Mouse (Mus musculus): Measurements from ENCODE around the gene Apba3. TPM values are rescaled to one million over a fixed set of nuclear protein-coding genes. Genes with fewer than 3 reads are reported as not detected.
A peak's percentile ranks its signal among the peaks of the same experiment; 100 is the strongest.

The Apba3 gene
- polyA plus RNA-seq, 1 experiment from 2014 or later = 36.2 TPM

DNA sequence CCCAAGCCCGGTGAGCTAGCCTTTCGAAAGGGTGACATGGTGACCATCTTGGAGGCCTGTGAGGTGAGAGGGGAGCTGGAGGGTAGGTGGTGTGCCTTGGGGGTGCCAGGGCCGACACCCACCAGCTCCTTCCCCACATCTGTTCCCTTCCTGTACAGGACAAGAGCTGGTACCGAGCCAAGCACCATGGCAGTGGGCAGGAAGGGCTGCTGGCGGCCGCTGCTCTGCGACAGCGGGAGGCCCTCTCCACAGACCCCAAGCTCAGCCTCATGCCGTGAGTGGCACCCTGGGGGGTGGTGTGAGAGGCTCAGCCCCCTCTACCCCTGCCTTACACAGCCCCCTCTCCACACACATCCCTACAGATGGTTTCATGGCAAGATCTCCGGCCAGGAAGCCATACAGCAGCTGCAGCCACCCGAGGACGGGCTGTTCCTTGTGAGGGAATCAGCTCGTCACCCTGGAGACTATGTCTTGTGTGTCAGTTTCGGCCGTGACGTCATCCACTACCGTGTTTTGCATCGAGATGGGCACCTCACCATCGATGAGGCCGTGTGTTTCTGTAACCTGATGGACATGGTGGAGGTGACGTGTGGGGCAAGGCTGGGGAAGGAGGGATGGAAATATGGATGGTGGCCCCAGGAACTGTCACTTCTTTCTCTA lies 7.4 kb upstream of the Apba3 start:
- peaks cover 9% of the 10 kb centered on the region for H3K4me1 ChIP-seq (replicated peaks; ENCODE audit: control insufficient read depth, insufficient read depth, low read length)
- whole genome bisulfite sequencing = 56% methylated on average over 21 of the region's 21 CpGs
- no peak overlapping the region for H3K4me3 ChIP-seq (ENCODE audit: low read depth, low read length)
- no peak overlapping the region for H3K4me2 ChIP-seq (ENCODE audit: low read depth, low read length, severe bottlenecking)
- H3K27me3 ChIP-seq (ENCODE audit: control insufficient read depth, insufficient read depth, low read length) = peaks cover 31% of the 10 kb centered on the region
- H3K36me3 ChIP-seq (ENCODE audit: control insufficient read depth, insufficient read depth, low read length) = no peaks in the 10 kb centered on the region
- no peak overlapping the region for H3K9ac ChIP-seq (ENCODE audit: low read length)
- ATAC-seq (replicated peaks; ENCODE audit: low FRiP score) = 0 out of 2 replicates have a peak, but pooled peaks have one; percentile 20
- H3K9me3 ChIP-seq (ENCODE audit: control insufficient read depth, low read length) = no peaks in the 10 kb centered on the region
- no peak overlapping the region for H3K27ac ChIP-seq (ENCODE audit: low read depth, low read length)
- DNase-seq (ENCODE audit: low spot score) = no peak

DNA sequence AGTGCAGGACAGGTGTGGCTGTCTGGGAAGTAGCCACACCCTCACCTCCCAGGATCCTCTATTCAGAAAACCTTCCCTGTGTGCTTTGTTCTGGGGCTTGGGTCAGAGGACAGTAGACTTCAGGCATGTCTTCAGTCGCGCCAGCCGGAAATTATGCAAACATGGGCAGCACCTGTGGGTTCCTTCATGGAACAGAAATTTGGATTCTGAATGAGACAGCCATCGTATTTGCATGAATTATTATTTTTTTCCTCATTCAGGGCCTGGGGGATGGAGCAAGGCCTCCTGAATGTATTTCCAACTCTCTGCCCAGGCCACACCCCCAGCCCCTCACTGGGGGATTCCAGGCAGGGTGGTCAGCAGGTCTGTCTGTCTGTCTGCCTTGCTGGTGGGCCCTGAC lies 5.7 kb upstream of the Apba3 start:
- WGBS = 80% methylated on average over 4 of the region's 4 CpGs

DNA sequence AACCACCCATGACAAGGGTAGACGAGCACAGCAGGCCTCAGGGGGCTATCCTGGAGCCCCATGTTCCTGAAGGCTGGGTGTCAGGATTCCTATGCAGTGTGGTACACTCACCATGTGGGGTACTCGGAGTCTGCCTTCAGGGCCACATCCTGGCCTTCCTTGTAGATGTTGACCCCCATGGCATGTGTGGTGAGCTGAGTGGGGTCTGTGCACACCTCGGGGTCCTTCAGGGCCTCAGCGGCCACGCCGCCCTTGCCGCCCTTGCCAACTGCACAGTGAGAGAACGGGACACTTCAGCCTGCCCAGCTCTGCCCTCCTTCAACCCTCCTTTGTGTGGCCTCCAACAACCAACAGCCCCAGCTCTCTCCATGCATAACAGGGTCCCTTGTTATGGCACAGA lies 1.2 kb upstream of the Apba3 start:
- WGBS = 95% methylated on average over 8 of the region's 8 CpGs
- no peaks in the 10 kb centered on the region for H3K9me3 ChIP-seq (ENCODE audit: control insufficient read depth, low read length)
- no peak for DNase-seq (ENCODE audit: low spot score)
- ATAC-seq (replicated peaks; ENCODE audit: low FRiP score) = no peak
- no peaks in the 10 kb centered on the region for H3K27me3 ChIP-seq (ENCODE audit: control insufficient read depth, insufficient read depth, low read length)
- peaks cover 9% of the 10 kb centered on the region; the same call in 1 of the 2 replicates for H3K4me1 ChIP-seq (replicated peaks; ENCODE audit: control insufficient read depth, insufficient read depth, low read length)
- peak overlapping the region; percentile 52; the same call in 1 of the 2 replicates for H3K4me2 ChIP-seq (ENCODE audit: low read depth, low read length, severe bottlenecking)
- no peak overlapping the region for H3K4me3 ChIP-seq (ENCODE audit: low read depth, low read length)
- peaks cover 2% of the 10 kb centered on the region; the same call in 1 of the 2 replicates for H3K36me3 ChIP-seq (ENCODE audit: control insufficient read depth, insufficient read depth, low read length)
- H3K9ac ChIP-seq (ENCODE audit: low read length) = peak overlapping the region; percentile 33; the same call in 1 of the 2 replicates
- no peak overlapping the region for H3K27ac ChIP-seq (ENCODE audit: low read depth, low read length)

More for the DNA sequence above, 5.7 kb upstream of the Apba3 start:
- H3K4me2 ChIP-seq (ENCODE audit: low read depth, low read length, severe bottlenecking) = no peak overlapping the region
- no peak overlapping the region for H3K27ac ChIP-seq (ENCODE audit: low read depth, low read length)
- H3K9me3 ChIP-seq (ENCODE audit: control insufficient read depth, low read length) = no peaks in the 10 kb centered on the region
- no peak for DNase-seq (ENCODE audit: low spot score)
- no peak overlapping the region for H3K4me3 ChIP-seq (ENCODE audit: low read depth, low read length)
- H3K27me3 ChIP-seq (ENCODE audit: control insufficient read depth, insufficient read depth, low read length) = peaks cover 31% of the 10 kb centered on the region
- peaks cover 14% of the 10 kb centered on the region for H3K4me1 ChIP-seq (replicated peaks; ENCODE audit: control insufficient read depth, insufficient read depth, low read length)
- no peak for ATAC-seq (replicated peaks; ENCODE audit: low FRiP score)
- peaks cover 2% of the 10 kb centered on the region; the same call in 1 of the 2 replicates for H3K36me3 ChIP-seq (ENCODE audit: control insufficient read depth, insufficient read depth, low read length)
- H3K9ac ChIP-seq (ENCODE audit: low read length) = no peak overlapping the region

DNA sequence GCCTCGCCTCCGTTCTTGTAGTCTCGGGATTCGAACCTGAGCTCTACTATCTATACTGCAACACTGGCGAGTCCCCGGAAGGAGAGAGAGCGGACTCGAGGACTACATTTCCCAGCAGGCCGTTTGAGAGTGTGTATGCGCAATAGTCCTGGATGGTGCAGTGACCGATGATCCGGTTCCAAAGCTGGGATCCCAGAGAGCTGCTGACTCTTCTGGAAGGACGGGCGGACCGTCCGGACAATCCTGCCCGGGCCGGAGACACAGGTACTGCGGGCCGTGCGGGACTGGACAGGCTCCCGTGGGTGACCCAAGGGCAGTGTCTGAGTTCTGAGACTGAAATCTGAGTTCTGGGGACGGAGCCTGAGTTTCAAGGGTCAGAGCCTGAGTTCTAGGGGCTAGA lies 1.3 kb downstream of the Apba3 start:
- ATAC-seq (replicated peaks; ENCODE audit: low FRiP score) (peak; percentile 48), DNase-seq (ENCODE audit: low spot score) (peak; percentile 83)
- Histone ChIP-seq H3K27ac (ENCODE audit: low read depth, low read length) (no peak overlapping the region), H3K4me3 (ENCODE audit: low read depth, low read length) (peak overlapping the region; percentile 68), H3K4me2 (ENCODE audit: low read depth, low read length, severe bottlenecking) (peak overlapping the region; percentile 78), H3K9me3 (ENCODE audit: control insufficient read depth, low read length) (no peaks in the 10 kb centered on the region), H3K4me1 (replicated peaks; ENCODE audit: control insufficient read depth, insufficient read depth, low read length) (peaks cover 9% of the 10 kb centered on the region; the same call in 1 of the 2 replicates), H3K27me3 (ENCODE audit: control insufficient read depth, insufficient read depth, low read length) (no peaks in the 10 kb centered on the region), H3K36me3 (ENCODE audit: control insufficient read depth, insufficient read depth, low read length) (peaks cover 6% of the 10 kb centered on the region; the same call in 1 of the 2 replicates), H3K9ac (ENCODE audit: low read length) (peak overlapping the region; percentile 76)
- WGBS = 4% methylated on average over 23 of the region's 23 CpGs

DNA sequence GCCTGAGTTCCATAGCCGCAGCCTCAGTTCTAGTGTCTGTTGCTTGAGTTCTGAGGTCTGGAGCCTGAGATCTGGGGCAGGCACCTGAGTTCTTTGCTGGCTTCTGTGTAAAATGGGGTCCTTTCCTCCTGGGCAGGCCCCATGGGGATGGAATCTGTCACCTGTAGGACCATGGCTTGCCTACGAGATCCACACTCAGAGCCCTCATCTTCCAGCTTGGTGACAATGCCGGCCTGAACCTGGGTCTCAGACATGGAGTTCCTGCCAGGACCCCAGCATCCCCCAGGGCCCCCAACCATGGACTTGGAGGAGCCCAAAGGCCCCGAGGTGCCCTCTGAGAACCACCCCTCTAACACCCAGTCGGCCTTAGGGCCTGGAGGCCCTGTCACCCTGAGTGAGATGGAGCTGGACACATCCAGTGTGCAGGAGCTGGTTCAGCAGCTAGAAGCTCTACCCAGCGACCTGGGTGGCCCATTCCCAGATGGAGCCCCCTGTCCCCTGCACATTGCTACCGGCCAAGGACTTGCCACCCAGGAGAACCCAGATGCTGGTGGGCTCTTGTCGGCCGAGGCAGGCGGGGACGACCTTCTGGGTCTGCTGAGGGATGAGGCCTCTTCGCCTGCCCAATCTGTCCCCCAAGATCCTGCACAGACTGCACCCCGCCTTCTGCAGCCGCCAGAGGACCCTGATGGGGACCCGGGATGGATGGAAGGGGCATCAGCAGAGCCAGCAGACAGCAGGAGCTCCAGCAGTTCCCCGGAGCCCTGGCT lies 2.1 kb downstream of the Apba3 start:
- Histone ChIP-seq H3K4me2 (ENCODE audit: low read depth, low read length, severe bottlenecking) (peak overlapping the region; percentile 78), H3K4me1 (replicated peaks; ENCODE audit: control insufficient read depth, insufficient read depth, low read length) (peaks cover 9% of the 10 kb centered on the region; the same call in 1 of the 2 replicates), H3K9me3 (ENCODE audit: control insufficient read depth, low read length) (no peaks in the 10 kb centered on the region), H3K4me3 (ENCODE audit: low read depth, low read length) (peak overlapping the region; percentile 68), H3K36me3 (ENCODE audit: control insufficient read depth, insufficient read depth, low read length) (peaks cover 8% of the 10 kb centered on the region; the same call in 1 of the 2 replicates), H3K27ac (ENCODE audit: low read depth, low read length) (no peak overlapping the region), H3K27me3 (ENCODE audit: control insufficient read depth, insufficient read depth, low read length) (no peaks in the 10 kb centered on the region), H3K9ac (ENCODE audit: low read length) (peak overlapping the region; percentile 76)
- ATAC-seq (replicated peaks; ENCODE audit: low FRiP score) = no peak
- no peak for DNase-seq (ENCODE audit: low spot score)
- 87% methylated on average over 16 of the region's 16 CpGs for WGBS

DNA sequence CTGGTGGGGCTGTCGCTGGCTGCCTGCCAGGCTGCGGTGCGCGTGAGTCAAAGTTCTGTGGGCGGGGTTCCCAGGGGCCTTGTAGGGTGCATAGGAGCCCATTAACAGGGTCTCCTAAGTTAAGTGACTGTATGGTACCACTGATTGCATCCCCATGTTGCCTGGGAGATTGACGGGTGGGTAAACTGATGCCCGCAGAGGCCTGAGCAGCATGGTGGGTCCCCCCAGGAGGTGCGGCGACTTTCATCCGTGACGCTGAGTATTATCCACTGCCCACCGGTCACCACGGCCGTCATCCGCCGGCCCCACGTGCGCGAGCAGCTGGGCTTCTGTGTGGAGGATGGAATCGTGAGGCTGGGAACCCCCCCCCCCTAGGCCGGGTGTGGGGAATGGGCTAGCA lies 5.6 kb downstream of the Apba3 start:
- no peak overlapping the region for H3K4me3 ChIP-seq (ENCODE audit: low read depth, low read length)
- DNase-seq (ENCODE audit: low spot score) (no peak), ATAC-seq (replicated peaks; ENCODE audit: low FRiP score) (no peak)
- 97% methylated on average over 21 of the region's 21 CpGs for WGBS
- H3K27me3 ChIP-seq (ENCODE audit: control insufficient read depth, insufficient read depth, low read length) = no peaks in the 10 kb centered on the region
- no peak overlapping the region for H3K9ac ChIP-seq (ENCODE audit: low read length)
- peaks cover 4% of the 10 kb centered on the region; the same call in 1 of the 2 replicates for H3K4me1 ChIP-seq (replicated peaks; ENCODE audit: control insufficient read depth, insufficient read depth, low read length)
- no peak overlapping the region for H3K27ac ChIP-seq (ENCODE audit: low read depth, low read length)
- no peaks in the 10 kb centered on the region for H3K9me3 ChIP-seq (ENCODE audit: control insufficient read depth, low read length)
- H3K4me2 ChIP-seq (ENCODE audit: low read depth, low read length, severe bottlenecking) = no peak overlapping the region
- H3K36me3 ChIP-seq (ENCODE audit: control insufficient read depth, insufficient read depth, low read length) = peaks cover 6% of the 10 kb centered on the region; the same call in 1 of the 2 replicates

DNA sequence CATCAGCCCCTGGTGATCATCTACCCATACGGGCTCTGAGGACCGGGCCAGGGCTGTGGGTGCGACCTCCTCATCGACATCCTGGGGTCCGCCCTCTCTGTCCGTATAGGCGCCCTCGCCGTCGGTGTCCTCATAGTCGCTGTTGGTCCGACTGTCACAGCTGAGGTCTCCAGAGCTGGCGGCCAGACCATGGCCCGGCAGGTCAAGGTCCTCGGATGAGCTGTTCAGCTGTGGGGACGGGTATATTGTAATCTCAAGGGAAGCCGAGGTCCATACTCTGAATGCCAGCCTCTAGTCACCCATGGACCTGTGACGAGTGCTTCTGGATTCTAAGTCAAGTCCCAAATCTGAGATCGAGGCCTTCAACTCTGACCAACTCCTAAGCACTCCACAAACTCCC lies 7.1 kb downstream of the Apba3 start:
- 95% methylated on average over 19 of the region's 19 CpGs for WGBS
- Histone ChIP-seq H3K27ac (ENCODE audit: low read depth, low read length) (no peak overlapping the region), H3K9ac (ENCODE audit: low read length) (no peak overlapping the region), H3K9me3 (ENCODE audit: control insufficient read depth, low read length) (no peaks in the 10 kb centered on the region), H3K27me3 (ENCODE audit: control insufficient read depth, insufficient read depth, low read length) (no peaks in the 10 kb centered on the region), H3K36me3 (ENCODE audit: control insufficient read depth, insufficient read depth, low read length) (peaks cover 6% of the 10 kb centered on the region; the same call in 1 of the 2 replicates), H3K4me2 (ENCODE audit: low read depth, low read length, severe bottlenecking) (no peak overlapping the region), H3K4me3 (ENCODE audit: low read depth, low read length) (no peak overlapping the region), H3K4me1 (replicated peaks; ENCODE audit: control insufficient read depth, insufficient read depth, low read length) (no peaks in the 10 kb centered on the region; the same call in 1 of the 2 replicates)
- DNase-seq (ENCODE audit: low spot score) (no peak), ATAC-seq (replicated peaks; ENCODE audit: low FRiP score) (no peak)

DNA sequence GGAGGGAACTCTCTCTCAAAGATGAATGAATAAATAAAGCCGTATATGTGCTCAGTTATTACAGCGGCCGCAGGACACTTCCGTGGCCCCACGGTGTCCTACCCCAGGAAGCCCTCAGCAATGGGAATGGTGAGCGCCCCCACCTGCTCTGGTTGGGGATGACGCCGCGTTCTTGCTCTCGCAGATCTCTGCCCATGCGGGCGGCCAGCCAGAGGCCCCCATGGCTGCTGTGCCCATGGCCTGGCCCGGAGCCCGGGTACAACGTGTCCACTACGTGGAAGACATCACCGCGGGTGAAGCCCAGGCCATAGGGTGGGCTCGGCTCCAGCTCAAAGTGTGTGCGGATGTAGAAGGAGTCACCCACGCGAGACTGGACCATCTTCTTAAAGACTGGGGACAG lies 10.9 kb downstream of the Apba3 start:
- DNase-seq (ENCODE audit: low spot score) (no peak), ATAC-seq (replicated peaks; ENCODE audit: low FRiP score) (no peak)
- Histone ChIP-seq H3K36me3 (ENCODE audit: control insufficient read depth, insufficient read depth, low read length) (peaks cover 2% of the 10 kb centered on the region; the same call in 1 of the 2 replicates), H3K4me2 (ENCODE audit: low read depth, low read length, severe bottlenecking) (no peak overlapping the region), H3K27me3 (ENCODE audit: control insufficient read depth, insufficient read depth, low read length) (no peaks in the 10 kb centered on the region), H3K4me1 (replicated peaks; ENCODE audit: control insufficient read depth, insufficient read depth, low read length) (no peaks in the 10 kb centered on the region), H3K4me3 (ENCODE audit: low read depth, low read length) (no peak overlapping the region), H3K9me3 (ENCODE audit: control insufficient read depth, low read length) (no peaks in the 10 kb centered on the region), H3K27ac (ENCODE audit: low read depth, low read length) (no peak overlapping the region), H3K9ac (ENCODE audit: low read length) (no peak overlapping the region)
- 78% methylated on average over 22 of the region's 22 CpGs for WGBS

All from forebrain, embryonic 11.5 days (tissue).